Mouse (Mus musculus) cerebellum, adult 2 months (tissue): ENCODE data around the gene Mrnip.

Experiments
- CTCF ChIP-seq: fragments of 200-500 bp; IDR thresholded peaks from 2 replicates; pipeline ENCODE4 v1.5.1; 2011; ENCODE audit warnings: low read depth, mild to moderate bottlenecking, control low read depth, low read length, moderate library complexity, borderline replicate concordance; ENCODE audit not compliant: insufficient read depth
- POLR2A ChIP-seq: fragments of 200-500 bp; IDR thresholded peaks from 2 replicates; pipeline ENCODE4 v1.6.1; 2011; ENCODE audit warnings: low read length, control low read depth, borderline replicate concordance; ENCODE audit not compliant: insufficient read depth

DNA sequence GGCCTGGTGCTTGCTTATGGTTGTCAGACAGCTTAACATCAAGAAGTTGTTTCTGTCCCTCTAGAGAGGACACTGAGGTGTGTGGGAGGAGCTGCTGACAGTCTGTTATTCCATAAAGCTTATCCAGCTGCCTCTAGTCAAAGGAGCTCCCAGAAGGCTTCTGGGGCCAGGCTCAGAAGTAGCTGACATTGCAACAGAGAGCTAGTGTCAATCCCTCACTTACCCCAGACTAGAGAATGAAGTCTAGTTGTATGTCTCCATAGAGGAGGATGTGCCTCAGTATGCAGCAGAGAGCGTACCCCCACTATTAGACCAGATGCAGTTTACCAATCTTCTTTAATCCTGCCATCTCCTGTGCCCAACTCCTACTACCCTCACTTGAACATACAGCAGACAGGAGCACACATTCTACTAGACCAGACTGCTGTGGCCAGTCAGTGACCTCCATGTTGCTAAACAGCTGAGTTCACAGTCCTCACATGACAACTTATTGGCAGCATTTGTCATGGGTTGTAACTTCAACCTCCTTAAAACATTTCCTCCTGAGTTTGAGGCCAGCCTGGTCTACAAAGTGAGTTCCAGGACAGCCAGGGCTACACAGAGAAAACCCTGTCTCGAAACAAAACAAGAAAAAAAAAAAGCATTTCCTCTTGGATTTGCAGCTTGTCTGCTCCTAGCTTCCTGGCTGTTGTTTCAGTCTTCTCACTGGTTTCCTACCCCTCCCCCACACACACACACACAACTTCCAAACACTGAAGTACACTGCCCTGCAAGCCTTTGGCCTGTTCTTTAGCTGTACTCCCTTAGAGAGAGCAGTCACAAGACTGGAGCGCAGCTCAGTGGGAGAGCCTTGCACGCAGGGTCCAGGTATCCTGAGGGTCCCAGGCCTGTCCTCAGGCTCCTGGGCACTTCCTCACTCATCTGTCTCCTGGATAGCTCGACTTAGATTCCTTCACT is 4.6 kb downstream of the Mrnip start:
- no peak for TF ChIP-seq POLR2A
- TF ChIP-seq CTCF, result no peak
